Mouse (Mus musculus) limb, embryonic 14.5 days (tissue): ENCODE results near the gene Evx2. TPM values are rescaled to one million over a fixed set of nuclear protein-coding genes. Genes with fewer than 3 reads are reported as not detected.

Source experiments
- ATAC-seq: fragments of 200-750 bp; cut with Nextera tagmentation; 2 replicates; pipeline ENCODE4 v1.8.0; 2017; ENCODE audit warnings: low read depth, moderate number of reproducible peaks, moderate TSS enrichment; ENCODE audit not compliant: low FRiP score
- DNase-seq: peaks from one replicate; pipeline ENCODE4 v3.0.0-alpha.2; 2015; ENCODE audit warnings: low spot score
- H3K27ac ChIP-seq: fragments of 300-500 bp; sonication (generic); replicated peaks from 2 replicates; pipeline ENCODE4 v1.5.1; 2014; ENCODE audit warnings: low read depth, mild to moderate bottlenecking, low read length, moderate library complexity, mixed read lengths
- H3K27me3 ChIP-seq: fragments of 300-500 bp; sonication (generic); 2 replicates; pipeline ENCODE4 v1.6.1; 2014; ENCODE audit warnings: low read length, mixed read lengths; ENCODE audit not compliant: control insufficient read depth, insufficient read depth
- H3K36me3 ChIP-seq: fragments of 300-500 bp; sonication (generic); 2 replicates; pipeline ENCODE4 v1.6.1; 2014; ENCODE audit warnings: mild to moderate bottlenecking, low read length, moderate library complexity, mixed read lengths; ENCODE audit not compliant: control insufficient read depth, insufficient read depth
- H3K4me1 ChIP-seq: fragments of 300-500 bp; sonication (generic); 2 replicates; pipeline ENCODE4 v1.6.1; 2014; ENCODE audit warnings: antibody characterized with exemption, low read length, mixed read lengths; ENCODE audit not compliant: control insufficient read depth, insufficient read depth
- H3K4me2 ChIP-seq: fragments of 300-500 bp; sonication (generic); replicated peaks from 2 replicates; pipeline ENCODE4 v1.6.1; 2014; ENCODE audit warnings: low read depth, mild to moderate bottlenecking, low read length, moderate library complexity; ENCODE audit not compliant: severe bottlenecking
- H3K4me3 ChIP-seq: fragments of 300-500 bp; sonication (generic); replicated peaks from 2 replicates; pipeline ENCODE4 v1.5.1; 2014; ENCODE audit warnings: low read length
- H3K9ac ChIP-seq: fragments of 300-500 bp; sonication (generic); 2 replicates; pipeline ENCODE4 v1.6.1; 2014; ENCODE audit warnings: mild to moderate bottlenecking, low read depth, low read length, moderate library complexity; ENCODE audit not compliant: severe bottlenecking
- H3K9me3 ChIP-seq: fragments of 300-500 bp; sonication (generic); 2 replicates; pipeline ENCODE4 v1.6.1; 2016; ENCODE audit warnings: low read length; ENCODE audit not compliant: control insufficient read depth
- POLR2A ChIP-seq: fragments of 200-500 bp; IDR thresholded peaks from 2 replicates; pipeline ENCODE4 v1.8.0; 2012; ENCODE audit warnings: inconsistent platforms, mild to moderate bottlenecking, moderate library complexity, borderline replicate concordance; ENCODE audit not compliant: insufficient read depth, insufficient read length; ENCODE audit errors: extremely low read depth
- WGBS: fragments of 180-500 bp; shearing (Covaris S2); extraction: QIAGEN DNeasy Blood & Tissue Kit; methylation state at CpG from one replicate; pipeline ENCODE4 v1.1.7; 2014; 5-methylcytosine and 5-hydroxymethylcytosine counted together
- polyA plus RNA-seq, 2 experiments: library from polyadenylated mRNA; depleted of rRNA in 1 of 2; stranded (reverse) in 1 of 2; unstranded in 1 of 2; fragments of >200 nt; fragmentation: Nextera tagmentation in 1 of 2; extraction: Ambion mirVana in 1 of 2; gene quantifications; 2 replicates each; pipeline versions ENCODE4 v1.2.1 to v1.2.3; 2012 to 2014

Gene Evx2
- polyA plus RNA-seq, 2 experiments = 2.3 to 8.9 TPM

DNA sequence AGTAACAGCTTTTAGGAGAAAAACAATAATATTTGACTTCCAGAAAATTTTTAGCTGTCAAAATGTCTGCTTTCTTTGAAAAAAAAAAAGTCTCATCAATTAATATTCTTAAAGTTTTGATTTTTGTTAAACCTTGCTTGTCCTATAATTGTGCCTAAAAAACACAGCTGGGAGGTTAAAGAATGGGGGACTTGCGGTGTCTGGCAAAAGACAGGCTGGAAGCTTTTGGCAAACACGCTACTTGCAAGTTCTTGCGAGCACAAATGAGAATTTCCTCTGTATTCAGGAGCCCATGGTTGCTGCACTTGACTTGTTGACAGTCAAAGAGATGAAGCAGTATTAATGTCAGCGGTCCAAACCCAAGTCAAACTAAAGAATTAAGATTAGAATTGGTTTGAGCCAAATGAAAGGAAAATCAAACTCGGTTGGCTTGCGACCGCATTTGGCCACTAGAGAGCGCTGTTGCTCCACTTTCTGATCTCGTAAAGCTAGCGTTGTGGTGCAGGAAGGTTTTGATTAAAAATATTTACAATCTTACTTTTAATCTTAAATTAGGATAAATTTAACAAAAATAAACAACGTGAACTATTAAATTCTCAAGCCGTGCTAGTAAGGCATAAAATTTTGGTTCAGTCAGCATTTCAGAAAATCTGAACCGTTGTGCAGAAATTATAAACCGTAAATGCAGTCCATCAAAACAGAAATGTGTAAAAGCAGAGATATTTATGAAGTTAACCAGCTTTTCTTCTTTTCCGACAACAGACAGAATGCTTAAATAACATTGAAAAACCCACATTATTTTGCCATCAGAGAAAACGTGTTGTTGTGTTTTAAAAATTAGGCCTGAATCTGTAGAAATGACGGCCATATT, 42.8 kb upstream of the Evx2 start:
- TF ChIP-seq POLR2A = no peak
- H3K27ac ChIP-seq = no peak overlapping the region
- no peak overlapping the region for H3K9ac ChIP-seq
- H3K27me3 ChIP-seq = peaks cover 68% of the 10 kb centered on the region
- no peak for ATAC-seq
- 11% methylated on average over 17 of the region's 17 CpGs for WGBS
- H3K4me3 ChIP-seq = no peak overlapping the region
- H3K4me2 ChIP-seq = peak overlapping the region; percentile 34; the same call in 1 of the 2 replicates
- H3K4me1 ChIP-seq = peaks cover 15% of the 10 kb centered on the region
- DNase-seq = peak; percentile 82
- no peaks in the 10 kb centered on the region for H3K36me3 ChIP-seq
- no peaks in the 10 kb centered on the region for H3K9me3 ChIP-seq

DNA sequence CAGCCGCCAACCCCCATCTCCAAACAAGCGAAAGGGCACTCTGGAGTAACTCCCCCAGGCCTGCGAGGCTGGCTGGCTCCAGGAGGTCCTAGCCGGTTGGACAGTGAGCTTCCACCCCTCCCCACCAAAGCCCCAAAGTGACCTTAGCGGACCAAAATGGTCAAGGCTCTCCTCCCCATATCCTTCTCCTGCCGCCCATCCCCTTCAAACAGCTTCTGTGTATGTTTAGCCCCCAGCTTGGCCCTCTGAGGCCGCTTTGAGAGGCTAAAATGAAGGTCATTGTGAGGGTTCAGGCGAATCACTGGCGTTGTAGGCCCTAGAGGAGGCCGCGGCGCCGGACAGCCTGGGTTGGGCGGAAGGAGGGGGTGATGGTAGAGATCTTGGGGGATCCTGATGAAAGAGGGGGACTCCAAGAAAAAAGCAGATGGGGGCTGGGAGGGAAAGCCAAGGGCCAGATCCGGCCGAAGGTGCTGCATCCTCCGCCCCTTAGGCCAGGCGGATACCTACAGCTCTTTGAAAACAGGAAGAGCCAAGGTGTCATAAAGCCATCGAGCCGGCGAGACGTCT, 41.3 kb upstream of the Evx2 start:
- no peak overlapping the region for H3K27ac ChIP-seq

DNA sequence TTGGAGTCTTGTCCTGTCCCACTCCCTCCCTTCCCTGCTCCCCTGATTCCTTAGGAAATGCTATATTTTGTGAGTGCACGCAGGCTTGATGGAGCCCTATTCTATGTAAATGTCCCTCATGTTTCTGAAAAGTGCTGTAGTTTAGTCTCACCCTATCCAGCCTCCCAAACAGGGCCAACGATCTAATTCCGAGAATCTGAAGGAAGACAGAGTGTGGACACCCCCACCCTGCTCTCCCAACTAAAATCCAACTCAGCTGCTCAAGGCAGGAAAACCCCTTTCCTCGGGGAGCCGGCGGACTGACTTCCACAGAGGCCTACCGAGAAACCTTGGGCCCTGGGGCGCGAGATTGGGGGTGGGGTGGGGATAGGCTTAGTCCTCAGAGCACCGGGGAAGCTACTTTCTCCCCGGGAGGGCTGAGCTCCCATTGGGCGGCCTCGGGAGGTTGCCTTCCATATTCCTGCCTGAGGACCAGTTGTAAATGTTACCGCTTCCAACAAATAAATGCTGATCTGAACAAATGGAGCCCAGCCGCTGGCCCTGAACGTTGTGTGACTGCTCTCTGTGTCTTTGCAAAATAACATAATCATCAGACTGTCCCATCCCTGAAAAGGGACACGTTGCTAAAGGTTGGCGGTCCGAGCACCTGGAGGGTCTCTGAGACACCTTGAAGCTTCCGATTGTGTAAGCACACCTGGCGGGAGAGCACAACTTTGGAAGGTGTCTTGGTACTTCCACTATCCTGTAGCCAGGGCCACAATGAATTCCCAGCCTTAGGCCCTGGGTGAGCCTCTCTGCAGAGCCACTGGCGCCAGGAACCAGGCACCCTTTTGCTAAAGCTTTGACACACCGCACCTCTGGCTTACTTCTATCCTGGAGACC, 40.5 kb upstream of the Evx2 start:
- TF ChIP-seq POLR2A = no peak
- Histone ChIP-seq H3K4me2 (peak overlapping the region; percentile 96), H3K4me1 (peaks cover 33% of the 10 kb centered on the region), H3K9ac (peak overlapping the region; percentile 86; the same call in 1 of the 2 replicates), H3K4me3 (peak overlapping the region; percentile 55), H3K27ac (no peak overlapping the region), H3K36me3 (peaks cover 6% of the 10 kb centered on the region), H3K27me3 (peaks cover 68% of the 10 kb centered on the region), H3K9me3 (no peaks in the 10 kb centered on the region)
- ATAC-seq = no peak
- no peak for DNase-seq
- 17% methylated on average over 23 of the region's 23 CpGs for WGBS

More for the DNA sequence above, 41.3 kb upstream of the Evx2 start:
- Histone ChIP-seq H3K27me3 (peaks cover 63% of the 10 kb centered on the region), H3K9ac (no peak overlapping the region), H3K4me1 (peaks cover 29% of the 10 kb centered on the region), H3K36me3 (peaks cover under 1% of the 10 kb centered on the region; the same call in 1 of the 2 replicates), H3K9me3 (no peaks in the 10 kb centered on the region), H3K4me2 (peak overlapping the region; percentile 6; the same call in 1 of the 2 replicates), H3K4me3 (no peak overlapping the region)
- DNase-seq (no peak), ATAC-seq (no peak)
- TF ChIP-seq POLR2A = no peak
- WGBS = 19% methylated on average over 22 of the region's 22 CpGs

DNA sequence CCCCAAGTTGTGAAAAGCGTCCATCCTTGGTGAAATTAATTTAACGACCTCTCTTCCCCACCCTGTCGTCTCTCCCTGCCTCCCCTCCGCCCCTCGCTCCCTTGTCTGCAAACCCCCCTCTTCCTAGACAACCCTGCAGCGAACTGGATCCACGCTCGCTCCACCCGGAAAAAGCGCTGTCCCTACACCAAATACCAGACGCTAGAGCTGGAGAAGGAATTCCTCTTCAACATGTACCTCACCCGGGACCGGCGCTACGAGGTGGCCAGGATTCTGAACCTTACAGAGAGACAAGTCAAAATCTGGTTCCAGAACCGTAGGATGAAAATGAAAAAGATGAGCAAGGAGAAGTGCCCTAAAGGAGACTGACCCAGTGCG, 39.7 kb upstream of the Evx2 start:
- Histone ChIP-seq H3K4me3 (peak overlapping the region; percentile 55), H3K4me1 (peaks cover 29% of the 10 kb centered on the region), H3K9me3 (no peaks in the 10 kb centered on the region), H3K9ac (peak overlapping the region; percentile 86), H3K36me3 (peaks cover 6% of the 10 kb centered on the region), H3K4me2 (peak overlapping the region; percentile 96), H3K27ac (peak overlapping the region; percentile 89), H3K27me3 (peaks cover 63% of the 10 kb centered on the region)
- ATAC-seq = 0 out of 2 replicates have a peak, but pooled peaks have one; percentile 7
- 3% methylated on average over 17 of the region's 17 CpGs for WGBS
- TF ChIP-seq POLR2A = no peak
- no peak for DNase-seq
